Mouse (Mus musculus) intestine, embryonic 15.5 days (tissue): ENCODE results near the gene Defb19. TPM values are rescaled to one million over a fixed set of nuclear protein-coding genes. Genes with fewer than 3 reads are reported as not detected.

Experiments
- ATAC-seq: fragments of 200-750 bp; cut with Nextera tagmentation; 2 replicates; pipeline ENCODE4 v1.8.0; 2017; ENCODE audit warnings: moderate TSS enrichment, moderate library complexity
- H3K27ac ChIP-seq: fragments of 300-500 bp; sonication (generic); 2 replicates; pipeline ENCODE4 v1.5.1; 2015; ENCODE audit warnings: mild to moderate bottlenecking, inconsistent platforms
- H3K27me3 ChIP-seq: fragments of 300-500 bp; sonication (generic); replicated peaks from 2 replicates; pipeline ENCODE4 v1.6.1; 2015; ENCODE audit warnings: inconsistent platforms
- H3K36me3 ChIP-seq: fragments of 300-500 bp; sonication (generic); 2 replicates; pipeline ENCODE4 v1.6.1; 2015; ENCODE audit warnings: inconsistent platforms
- H3K4me1 ChIP-seq: fragments of 300-500 bp; sonication (generic); replicated peaks from 2 replicates; pipeline ENCODE4 v1.6.1; 2015; ENCODE audit warnings: inconsistent platforms
- H3K4me2 ChIP-seq: fragments of 300-500 bp; sonication (generic); replicated peaks from 2 replicates; pipeline ENCODE4 v1.6.1; 2015; ENCODE audit warnings: mild to moderate bottlenecking, inconsistent platforms
- H3K4me3 ChIP-seq: fragments of 300-500 bp; sonication (generic); replicated peaks from 2 replicates; pipeline ENCODE4 v1.5.1; 2015; ENCODE audit warnings: inconsistent platforms
- H3K9ac ChIP-seq: fragments of 300-500 bp; sonication (generic); 2 replicates; pipeline ENCODE4 v1.6.1; 2015; ENCODE audit warnings: inconsistent platforms
- H3K9me3 ChIP-seq: fragments of 300-500 bp; sonication (generic); 2 replicates; pipeline ENCODE4 v1.6.1; 2016; ENCODE audit warnings: inconsistent platforms
- WGBS: fragments of 180-500 bp; shearing (Covaris S2); methylation state at CpG from one replicate; pipeline ENCODE4 v1.1.7; 2015; 5-methylcytosine and 5-hydroxymethylcytosine counted together
- polyA plus RNA-seq: library from polyadenylated mRNA; unstranded; fragments of >200 nt; fragmentation: Nextera tagmentation; extraction: Ambion mirVana; gene quantifications from 2 replicates; pipeline ENCODE4 v1.2.1, GENCODE M21; 2015

Gene Defb19
- polyA plus RNA-seq, 1 experiment from 2014 or later = not detected

DNA sequence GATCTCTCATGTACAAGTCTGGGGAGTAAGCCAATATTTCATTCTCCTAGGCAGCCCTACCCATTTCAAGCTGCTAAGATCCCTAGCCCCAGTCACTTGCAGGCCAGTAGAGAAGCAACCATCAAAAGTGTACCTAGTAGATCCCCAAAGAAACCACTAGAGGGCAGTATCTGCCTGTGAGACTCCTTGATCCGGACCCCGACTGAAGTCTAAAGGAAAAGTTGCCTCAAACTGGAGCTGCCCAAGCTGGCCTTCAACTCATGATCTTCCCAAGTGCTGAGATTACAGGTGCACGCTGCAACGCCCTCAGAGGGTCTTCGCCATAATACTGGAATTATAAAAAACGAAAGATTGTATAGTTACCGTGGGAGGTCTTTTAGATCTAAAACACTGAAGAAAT is 35.5 kb upstream of the Defb19 start:
- Histone ChIP-seq H3K36me3 (no peaks in the 10 kb centered on the region), H3K4me1 (no peaks in the 10 kb centered on the region), H3K27me3 (no peaks in the 10 kb centered on the region), H3K9ac (no peak overlapping the region), H3K4me2 (no peak overlapping the region), H3K27ac (no peak overlapping the region), H3K4me3 (no peak overlapping the region), H3K9me3 (no peaks in the 10 kb centered on the region)
- ATAC-seq = peak; percentile 73; the same call in 1 of the 2 replicates
- WGBS = 10% methylated on average over 7 of the region's 7 CpGs

GRCm38 (mm10) chr2:152612193-152612592 is 32.1 kb upstream of the Defb19 start:
- Histone ChIP-seq H3K36me3 (no peaks in the 10 kb centered on the region), H3K4me3 (no peak overlapping the region), H3K27me3 (no peaks in the 10 kb centered on the region), H3K9ac (no peak overlapping the region), H3K27ac (no peak overlapping the region), H3K4me1 (no peaks in the 10 kb centered on the region), H3K9me3 (no peaks in the 10 kb centered on the region), H3K4me2 (no peak overlapping the region)
- 35% methylated on average over 7 of the region's 8 CpGs for WGBS
- no peak for ATAC-seq

GRCm38 (mm10) chr2:152608719-152609118 is 28.6 kb upstream of the Defb19 start:
- no peak for ATAC-seq
- no peaks in the 10 kb centered on the region for H3K4me1 ChIP-seq
- WGBS = 94% methylated on average over 1 of the region's 1 CpGs
- no peak overlapping the region for H3K27ac ChIP-seq
- no peaks in the 10 kb centered on the region for H3K36me3 ChIP-seq
- H3K4me3 ChIP-seq = no peak overlapping the region
- no peaks in the 10 kb centered on the region for H3K9me3 ChIP-seq
- no peak overlapping the region for H3K9ac ChIP-seq
- no peak overlapping the region for H3K4me2 ChIP-seq
- no peaks in the 10 kb centered on the region for H3K27me3 ChIP-seq

- Histone ChIP-seq H3K9ac (no peak overlapping the region), H3K4me2 (no peak overlapping the region), H3K36me3 (no peaks in the 10 kb centered on the region), H3K4me3 (no peak overlapping the region), H3K27ac (no peak overlapping the region), H3K4me1 (no peaks in the 10 kb centered on the region), H3K9me3 (no peaks in the 10 kb centered on the region), H3K27me3 (no peaks in the 10 kb centered on the region)
- no peak for ATAC-seq
- 36% methylated on average over 6 of the region's 6 CpGs for WGBS
These were observed 27.6 kb upstream of the Defb19 start for GRCm38 (mm10) chr2:152607746-152608145.

DNA sequence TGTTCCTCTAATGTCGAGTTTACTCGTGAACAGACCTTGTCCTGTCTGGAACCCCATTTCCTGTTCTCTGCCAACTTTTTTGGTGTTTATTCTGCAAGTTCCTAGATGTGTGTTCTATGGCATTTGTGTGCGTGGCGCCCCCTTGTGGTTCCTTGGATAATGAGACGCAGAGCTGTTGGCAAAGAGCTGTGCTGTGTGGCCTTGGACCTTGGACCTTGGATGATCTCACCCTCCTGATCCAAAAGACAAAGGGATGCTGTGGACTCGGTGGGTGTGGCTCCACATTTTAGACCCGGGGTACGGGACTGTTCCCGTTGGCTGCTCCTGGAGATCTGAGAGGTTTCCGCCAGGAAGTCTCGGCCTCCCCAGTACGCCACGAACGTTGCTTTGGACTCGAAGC is 23.9 kb upstream of the Defb19 start, which contains the start of gene Defb36:
Gene Defb36, plus strand, starts transcription at position 271 of the 400 bp plus-strand sequence.
- Histone ChIP-seq H3K36me3 (no peaks in the 10 kb centered on the region), H3K4me2 (no peak within 1 kb of the TSS), H3K27ac (no peak within 1 kb of the TSS), H3K4me1 (no peaks in the 10 kb centered on the region), H3K9ac (no peak within 1 kb of the TSS), H3K9me3 (no peaks in the 10 kb centered on the region), H3K4me3 (no peak within 1 kb of the TSS), H3K27me3 (no peaks in the 10 kb centered on the region)
- 85% methylated on average over 15 of the region's 15 CpGs for WGBS
- ATAC-seq = no peak

DNA sequence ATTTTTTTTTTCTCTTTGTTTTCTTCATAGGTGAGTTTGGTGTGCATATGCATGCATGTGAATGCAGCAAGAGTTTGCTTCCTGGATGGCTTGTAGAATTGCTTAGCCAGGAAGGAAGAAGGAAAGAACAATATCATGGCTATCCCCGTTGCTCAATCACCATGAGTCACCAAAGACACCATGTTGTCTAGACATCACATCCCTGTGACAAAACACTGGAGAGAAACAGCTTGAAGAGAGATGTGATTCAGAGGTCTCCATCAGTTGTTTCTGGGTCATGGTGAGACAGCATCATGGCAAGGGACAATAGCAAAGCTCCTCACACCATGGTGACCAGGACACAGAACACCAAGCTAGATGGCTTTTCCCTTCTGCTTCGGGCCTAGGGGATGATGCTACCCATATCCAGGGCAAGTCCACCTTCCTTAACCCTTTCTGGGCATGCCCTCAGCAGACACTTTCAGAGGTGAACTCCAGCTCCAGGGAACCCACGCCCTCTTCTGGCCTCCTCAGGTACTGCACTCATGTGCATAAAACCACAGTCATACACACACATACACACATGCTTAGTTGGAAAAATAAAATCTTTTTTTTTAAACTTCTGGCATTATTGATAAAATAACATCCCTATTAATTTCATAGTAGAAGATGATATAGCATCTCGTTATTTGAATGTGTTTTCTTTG is 21.3 kb upstream of the Defb19 start:
- H3K27me3 ChIP-seq = no peaks in the 10 kb centered on the region
- ATAC-seq = no peak
- no peak overlapping the region for H3K9ac ChIP-seq
- H3K4me3 ChIP-seq = no peak overlapping the region
- H3K9me3 ChIP-seq = no peaks in the 10 kb centered on the region
- no peak overlapping the region for H3K4me2 ChIP-seq
- no peak overlapping the region for H3K27ac ChIP-seq
- no peaks in the 10 kb centered on the region for H3K4me1 ChIP-seq
- 77% methylated on average over 4 of the region's 4 CpGs for WGBS
- H3K36me3 ChIP-seq = no peaks in the 10 kb centered on the region

DNA sequence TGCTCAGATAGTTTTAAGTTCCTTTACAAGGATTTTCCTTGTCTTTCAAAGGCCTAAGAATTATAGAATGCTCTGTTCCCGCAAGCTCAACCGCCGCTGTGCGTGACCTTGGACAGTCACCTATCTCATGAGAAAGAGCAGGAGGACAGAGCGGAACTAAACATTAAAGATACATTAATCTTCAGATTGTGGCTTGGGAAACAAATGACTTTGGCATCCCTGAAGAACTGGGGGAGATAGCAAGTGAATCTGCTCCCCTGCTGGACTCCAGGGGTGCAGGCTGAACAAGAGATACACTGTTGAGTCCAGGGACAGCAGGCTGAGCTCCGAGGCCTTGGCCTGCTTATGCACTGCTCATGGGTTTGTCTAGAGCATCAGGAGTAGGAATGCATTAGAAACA is 20.0 kb upstream of the Defb19 start:
- no peak for ATAC-seq
- H3K4me1 ChIP-seq = no peaks in the 10 kb centered on the region
- no peak overlapping the region for H3K27ac ChIP-seq
- H3K4me2 ChIP-seq = no peak overlapping the region
- no peaks in the 10 kb centered on the region for H3K36me3 ChIP-seq
- H3K9me3 ChIP-seq = no peaks in the 10 kb centered on the region
- WGBS = 60% methylated on average over 6 of the region's 6 CpGs
- no peak overlapping the region for H3K9ac ChIP-seq
- H3K4me3 ChIP-seq = no peak overlapping the region
- no peaks in the 10 kb centered on the region for H3K27me3 ChIP-seq

GRCm38 (mm10) chr2:152599299-152599698 is 19.2 kb upstream of the Defb19 start, which contains the start of gene Defb45:
Defb45 (minus strand) TSS chr2:152599399.
- Histone ChIP-seq H3K4me3 (no peak within 1 kb of the TSS), H3K4me2 (no peak within 1 kb of the TSS), H3K36me3 (no peaks in the 10 kb centered on the region), H3K27ac (no peak within 1 kb of the TSS), H3K4me1 (no peaks in the 10 kb centered on the region), H3K9ac (no peak within 1 kb of the TSS), H3K9me3 (no peaks in the 10 kb centered on the region), H3K27me3 (no peaks in the 10 kb centered on the region)
- ATAC-seq = no peak
- WGBS = 63% methylated on average over 7 of the region's 7 CpGs

DNA sequence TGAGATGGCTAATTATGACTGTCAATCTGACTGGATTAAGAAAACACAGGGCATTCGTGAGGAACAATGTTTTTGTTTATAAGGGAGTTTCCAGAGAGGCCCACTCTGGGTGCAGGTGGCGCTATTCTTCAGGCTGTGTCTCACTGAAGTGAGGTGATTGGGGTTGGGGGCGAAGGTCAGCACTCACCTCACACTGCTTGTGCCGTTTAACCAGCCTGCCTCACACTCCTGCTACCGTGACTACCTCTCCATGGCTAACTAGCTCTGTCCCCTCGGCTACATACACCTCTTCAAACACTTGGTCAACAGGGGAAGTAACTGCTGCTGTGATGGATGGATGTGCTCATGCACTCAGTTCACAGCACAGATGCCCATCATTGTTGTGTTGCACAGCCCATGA is 8.9 kb upstream of the Defb19 start:
- H3K4me3 ChIP-seq = no peak overlapping the region
- H3K4me1 ChIP-seq = no peaks in the 10 kb centered on the region
- H3K9ac ChIP-seq = no peak overlapping the region
- H3K27me3 ChIP-seq = no peaks in the 10 kb centered on the region
- no peaks in the 10 kb centered on the region for H3K9me3 ChIP-seq
- H3K27ac ChIP-seq = no peak overlapping the region
- H3K4me2 ChIP-seq = no peak overlapping the region
- H3K36me3 ChIP-seq = no peaks in the 10 kb centered on the region
- ATAC-seq = peak; percentile 74
- 35% methylated on average over 6 of the region's 6 CpGs for WGBS

GRCm38 (mm10) chr2:152588450-152588849 is 8.3 kb upstream of the Defb19 start:
- no peak overlapping the region for H3K27ac ChIP-seq
- no peaks in the 10 kb centered on the region for H3K27me3 ChIP-seq
- H3K9me3 ChIP-seq = no peaks in the 10 kb centered on the region
- no peak overlapping the region for H3K4me2 ChIP-seq
- H3K4me3 ChIP-seq = no peak overlapping the region
- H3K36me3 ChIP-seq = no peaks in the 10 kb centered on the region
- no peaks in the 10 kb centered on the region for H3K4me1 ChIP-seq
- ATAC-seq = peak; percentile 74
- H3K9ac ChIP-seq = no peak overlapping the region
- 28% methylated on average over 2 of the region's 2 CpGs for WGBS

- H3K9ac ChIP-seq = no peak overlapping the region
- no peaks in the 10 kb centered on the region for H3K27me3 ChIP-seq
- no peak overlapping the region for H3K4me3 ChIP-seq
- H3K9me3 ChIP-seq = no peaks in the 10 kb centered on the region
- 79% methylated on average over 4 of the region's 4 CpGs for WGBS
- no peak overlapping the region for H3K4me2 ChIP-seq
- H3K27ac ChIP-seq = no peak overlapping the region
- no peaks in the 10 kb centered on the region for H3K36me3 ChIP-seq
- ATAC-seq = no peak
- no peaks in the 10 kb centered on the region for H3K4me1 ChIP-seq
These were observed 6.9 kb upstream of the Defb19 start for GRCm38 (mm10) chr2:152586926-152587560.

DNA sequence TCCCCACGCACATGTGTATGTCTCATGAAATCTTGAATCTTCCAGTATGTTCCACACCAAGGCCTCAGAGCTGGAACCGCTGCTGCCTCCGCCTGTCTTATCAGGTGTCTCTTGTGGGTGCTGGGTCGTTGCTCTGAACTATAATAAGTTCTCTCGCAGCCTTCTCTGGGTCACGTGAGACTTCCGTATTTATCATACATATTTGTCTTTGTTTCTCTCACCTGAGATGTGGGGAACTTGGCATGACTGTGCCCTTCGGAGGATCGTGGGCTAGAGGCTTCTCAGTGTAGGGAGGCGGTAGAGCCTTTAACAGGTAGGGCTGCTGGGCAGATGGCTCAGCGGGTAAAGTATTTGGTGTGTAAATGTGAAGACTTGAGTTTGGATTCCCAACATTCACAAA is 500 bp upstream of the Defb19 start:
- ATAC-seq = no peak; the same call in 1 of the 2 replicates
- H3K27me3 ChIP-seq = no peaks in the 10 kb centered on the region
- H3K4me2 ChIP-seq = no peak overlapping the region
- H3K36me3 ChIP-seq = no peaks in the 10 kb centered on the region
- no peak overlapping the region for H3K9ac ChIP-seq
- 85% methylated on average over 11 of the region's 11 CpGs for WGBS
- H3K9me3 ChIP-seq = no peaks in the 10 kb centered on the region
- H3K27ac ChIP-seq = no peak overlapping the region
- no peak overlapping the region for H3K4me3 ChIP-seq
- H3K4me1 ChIP-seq = no peaks in the 10 kb centered on the region

DNA sequence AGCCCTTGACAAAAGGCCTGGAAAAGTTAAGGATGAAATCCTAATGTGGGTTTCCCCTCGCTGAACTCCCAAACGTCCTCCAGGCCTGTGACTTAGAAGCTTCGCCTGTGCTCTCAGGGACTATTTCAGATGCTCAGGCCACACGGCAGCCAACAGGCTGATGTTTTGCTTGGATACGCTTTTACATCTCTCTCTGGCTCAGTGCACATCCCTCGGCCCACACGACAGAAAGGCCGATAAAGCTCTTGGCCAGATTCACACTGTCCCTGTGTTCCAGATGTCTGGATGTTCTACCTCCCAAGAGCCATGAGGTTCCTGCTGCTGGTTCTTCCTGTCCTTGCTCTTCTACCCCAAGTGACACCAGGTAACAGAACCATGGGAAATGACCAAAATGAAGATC is 6.6 kb downstream of the Defb19 start:
- no peaks in the 10 kb centered on the region for H3K4me1 ChIP-seq
- no peak overlapping the region for H3K4me3 ChIP-seq
- H3K9ac ChIP-seq = no peak overlapping the region
- ATAC-seq = no peak
- 90% methylated on average over 8 of the region's 8 CpGs for WGBS
- no peaks in the 10 kb centered on the region for H3K27me3 ChIP-seq
- no peaks in the 10 kb centered on the region for H3K9me3 ChIP-seq
- no peak overlapping the region for H3K27ac ChIP-seq
- no peaks in the 10 kb centered on the region for H3K36me3 ChIP-seq
- no peak overlapping the region for H3K4me2 ChIP-seq
